Mouse (Mus musculus) brain, embryonic 18.5 days (tissue): Measurements from ENCODE around the gene Otof.

Experiments
- DNase-seq: peaks from one replicate; pipeline ENCODE4 v3.0.0-alpha.2; 2012; ENCODE audit warnings: low read depth, low spot score

Otof gene

DNA sequence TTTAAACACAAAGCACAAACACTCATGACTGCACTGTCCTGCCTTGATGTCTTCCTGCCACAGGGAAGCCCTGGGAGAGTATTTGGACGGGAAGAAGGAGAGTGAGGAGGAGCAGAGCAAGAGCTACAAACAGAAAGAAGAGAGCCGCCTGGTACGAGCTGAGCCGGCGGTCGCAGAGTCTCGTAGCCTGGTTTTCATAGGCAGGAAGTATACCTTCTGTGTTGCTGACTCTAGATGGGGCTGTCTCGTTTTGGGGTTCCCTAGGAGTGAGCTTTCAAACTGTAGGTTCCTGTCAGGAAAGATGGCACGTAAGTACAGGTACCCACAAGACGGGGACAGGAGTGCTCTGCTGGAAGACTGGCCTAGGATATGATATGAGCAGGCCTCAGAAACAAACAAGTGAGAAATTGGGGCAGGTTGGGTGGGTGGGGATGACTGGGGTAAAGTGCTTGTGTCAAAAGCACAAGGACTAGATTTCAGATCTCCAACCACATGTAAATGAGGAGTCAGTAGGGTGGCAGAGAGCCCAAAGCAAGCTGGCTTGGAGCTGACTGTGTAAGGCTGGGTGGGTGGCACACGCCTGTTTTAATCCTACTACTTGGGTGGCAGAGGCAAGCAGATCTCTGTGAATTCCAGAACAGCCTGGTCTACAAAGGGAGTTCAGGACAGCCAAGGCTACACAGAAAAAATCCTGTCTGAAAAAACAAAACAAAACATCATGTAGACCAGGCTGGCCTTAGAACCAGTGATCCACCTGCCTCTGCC lies 119.9 kb downstream of the Otof start:
- no peak for DNase-seq

DNA sequence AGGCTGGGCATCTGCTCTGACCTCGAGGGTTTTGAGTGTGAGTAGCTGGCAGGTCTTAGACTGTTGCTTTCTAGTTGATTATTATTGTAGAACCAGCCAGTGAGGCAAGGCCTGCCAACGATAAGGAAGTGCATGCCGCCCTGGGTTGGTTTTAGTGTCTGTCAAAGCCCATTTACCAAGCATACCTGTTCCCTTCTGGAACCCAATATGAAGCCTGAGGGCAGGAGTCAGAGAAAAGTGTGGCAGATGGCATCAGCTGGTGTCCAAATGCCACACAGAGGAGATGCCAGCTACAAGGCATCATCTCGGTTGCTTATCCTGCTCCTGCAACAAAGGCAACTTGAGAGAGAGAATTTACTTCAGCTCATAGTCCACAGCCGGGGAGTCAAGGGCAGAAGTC lies 120.9 kb downstream of the Otof start:
- DNase-seq: no peak
